Mouse (Mus musculus): ENCODE data around the gene Gm20388. TPM values are rescaled to one million over a fixed set of nuclear protein-coding genes. Genes with fewer than 3 reads are reported as not detected.

The Gm20388 gene
- total RNA-seq, 1 experiment: 27.0 TPM

DNA sequence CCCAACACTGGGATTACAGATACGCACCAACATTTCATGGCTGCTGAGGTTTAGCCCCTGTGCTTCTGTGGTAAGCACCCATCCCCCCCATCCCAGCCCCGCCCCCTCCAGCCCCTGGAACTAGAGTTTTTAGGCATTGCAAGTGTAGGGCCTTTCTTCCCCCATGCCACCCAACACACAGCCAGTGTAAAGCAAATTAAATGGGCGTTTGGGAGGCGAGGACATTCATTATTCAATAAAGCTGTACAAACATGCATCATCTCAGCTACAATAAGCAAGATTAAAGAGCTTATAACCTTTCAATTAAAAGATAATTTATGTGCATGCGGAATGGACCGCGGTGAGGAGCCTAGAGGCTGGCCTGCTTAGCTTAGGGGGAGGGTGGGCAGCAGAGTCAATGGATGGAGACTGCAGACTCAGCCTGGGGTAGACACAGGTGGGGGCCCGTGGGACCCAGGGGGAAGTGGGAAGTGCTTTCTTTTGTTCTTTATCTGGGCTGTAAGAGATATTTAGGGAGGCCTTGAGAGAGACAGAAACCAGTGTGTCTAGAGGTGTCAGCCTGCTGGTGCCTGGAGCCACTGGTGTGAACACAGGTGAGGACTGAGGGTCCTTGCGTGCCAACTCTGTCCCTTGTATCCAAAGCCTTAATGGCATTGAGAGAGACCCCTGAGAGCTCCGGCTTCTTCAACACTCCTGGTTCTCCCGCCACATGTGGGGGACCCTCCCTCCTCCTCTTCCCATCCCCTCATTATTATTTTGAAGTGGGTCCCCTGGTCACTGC is 2439.9 kb downstream of the Gm20388 start:
- Histone ChIP-seq H3K9ac (ENCODE audit: insufficient read depth, low read depth, low read length, poor library complexity, severe bottlenecking) (no peak overlapping the region), H3K36me3 (ENCODE audit: control insufficient read depth, insufficient read depth, low read length, poor library complexity, severe bottlenecking) (no peaks in the 10 kb centered on the region), H3K27ac (ENCODE audit: insufficient read depth, low read depth, low read length, poor library complexity, severe bottlenecking) (no peak overlapping the region), H3K9me3 (ENCODE audit: control insufficient read depth, insufficient read depth, low read depth, low read length) (no peaks in the 10 kb centered on the region), H3K4me1 (ENCODE audit: control insufficient read depth in 2 of 2, insufficient read depth in 2 of 2, low read length in 2 of 2, poor library complexity in 1 of 2) (peaks cover 3 to 24% of the 10 kb centered on the region in 2 experiments; a peak in 2 of 4 replicates), H3K4me3 (ENCODE audit: insufficient read depth in 1 of 2, low read depth in 1 of 2, low read length in 2 of 2, poor library complexity in 1 of 2, severe bottlenecking in 1 of 2) (no peak overlapping the region)
- DNase-seq (ENCODE audit: low read depth, low spot score): no peak
- TF ChIP-seq CHD2 (IDR thresholded peaks at IDR 0.05; ENCODE audit: low read depth, low read length) (no peak), ZC3H11A (IDR thresholded peaks at IDR 0.05; ENCODE audit: borderline replicate concordance, low read depth, low read length) (no peak), HCFC1 (IDR thresholded peaks at IDR 0.05; ENCODE audit: borderline replicate concordance, insufficient read depth, low read length) (no peak), ZNF384 (IDR thresholded peaks at IDR 0.05; ENCODE audit: low read depth, low read length) (no peak), MAFK (IDR thresholded peaks at IDR 0.05; ENCODE audit: insufficient read depth, low read depth, low read length) (no peak)
- in situ Hi-C loops (cut with MboI; ENCODE audit: low sequenced_read_pairs in 2 of 2, unreplicated experiment in 2 of 2): no loop called here

DNA sequence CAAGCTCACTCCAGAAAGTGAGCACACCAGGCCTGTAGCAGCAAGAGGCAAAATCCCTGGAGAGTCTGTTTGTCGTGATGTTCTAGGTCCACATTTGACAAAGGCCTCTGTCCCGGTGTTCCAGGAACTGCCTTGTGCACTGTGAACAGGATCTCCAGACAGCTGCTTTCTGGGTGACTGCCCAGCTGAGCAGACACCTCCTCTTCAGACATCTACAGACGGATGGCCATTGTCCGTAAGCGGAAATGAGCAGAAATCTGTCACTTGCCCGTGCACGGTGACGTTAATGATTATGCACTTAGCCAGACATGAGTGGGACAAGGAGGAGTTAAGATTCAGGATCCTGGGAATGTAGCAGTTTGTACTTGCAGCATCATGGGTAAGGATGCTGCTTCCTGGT is 2443.5 kb downstream of the Gm20388 start:
- no peak for TF ChIP-seq ZC3H11A (IDR thresholded peaks at IDR 0.05; ENCODE audit: borderline replicate concordance, low read depth, low read length)
- TF ChIP-seq ZNF384 (IDR thresholded peaks at IDR 0.05; ENCODE audit: low read depth, low read length): no peak
- no peak for TF ChIP-seq CHD2 (IDR thresholded peaks at IDR 0.05; ENCODE audit: low read depth, low read length)
- TF ChIP-seq MAFK (IDR thresholded peaks at IDR 0.05; ENCODE audit: insufficient read depth, low read depth, low read length): no peak
- TF ChIP-seq HCFC1 (IDR thresholded peaks at IDR 0.05; ENCODE audit: borderline replicate concordance, insufficient read depth, low read length): no peak
- Histone ChIP-seq H3K9ac (ENCODE audit: insufficient read depth, low read depth, low read length, poor library complexity, severe bottlenecking) (no peak overlapping the region), H3K27ac (ENCODE audit: insufficient read depth, low read depth, low read length, poor library complexity, severe bottlenecking) (no peak overlapping the region), H3K9me3 (ENCODE audit: control insufficient read depth, insufficient read depth, low read depth, low read length) (no peaks in the 10 kb centered on the region), H3K4me1 (ENCODE audit: control insufficient read depth in 2 of 2, insufficient read depth in 2 of 2, low read length in 2 of 2, poor library complexity in 1 of 2) (peaks cover 3 to 26% of the 10 kb centered on the region in 2 experiments; a peak in 2 of 4 replicates), H3K36me3 (ENCODE audit: control insufficient read depth, insufficient read depth, low read length, poor library complexity, severe bottlenecking) (no peaks in the 10 kb centered on the region), H3K4me3 (ENCODE audit: insufficient read depth in 1 of 2, low read depth in 1 of 2, low read length in 2 of 2, poor library complexity in 1 of 2, severe bottlenecking in 1 of 2) (no peak overlapping the region)
- in situ Hi-C loops (cut with MboI; ENCODE audit: low sequenced_read_pairs in 2 of 2, unreplicated experiment in 2 of 2): no loop called here
- no peak for DNase-seq (ENCODE audit: low read depth, low spot score)

GRCm38 (mm10) chr8:122355642-122356606 is 2445.3 kb downstream of the Gm20388 start:
- in situ Hi-C loops (cut with MboI; ENCODE audit: low sequenced_read_pairs in 2 of 2, unreplicated experiment in 2 of 2): no loop called here
- Histone ChIP-seq H3K27ac (ENCODE audit: insufficient read depth, low read depth, low read length, poor library complexity, severe bottlenecking) (no peak overlapping the region), H3K36me3 (ENCODE audit: control insufficient read depth, insufficient read depth, low read length, poor library complexity, severe bottlenecking) (no peaks in the 10 kb centered on the region), H3K4me1 (ENCODE audit: control insufficient read depth in 2 of 2, insufficient read depth in 2 of 2, low read length in 2 of 2, poor library complexity in 1 of 2) (peaks cover 3 to 18% of the 10 kb centered on the region in 2 experiments; a peak in 2 of 4 replicates), H3K9ac (ENCODE audit: insufficient read depth, low read depth, low read length, poor library complexity, severe bottlenecking) (no peak overlapping the region), H3K9me3 (ENCODE audit: control insufficient read depth, insufficient read depth, low read depth, low read length) (no peaks in the 10 kb centered on the region), H3K4me3 (ENCODE audit: insufficient read depth in 1 of 2, low read depth in 1 of 2, low read length in 2 of 2, poor library complexity in 1 of 2, severe bottlenecking in 1 of 2) (no peak overlapping the region)
- DNase-seq (ENCODE audit: low read depth, low spot score): no peak
- TF ChIP-seq MAFK (IDR thresholded peaks at IDR 0.05; ENCODE audit: insufficient read depth, low read depth, low read length) (no peak), ZNF384 (IDR thresholded peaks at IDR 0.05; ENCODE audit: low read depth, low read length) (no peak), ZC3H11A (IDR thresholded peaks at IDR 0.05; ENCODE audit: borderline replicate concordance, low read depth, low read length) (no peak), HCFC1 (IDR thresholded peaks at IDR 0.05; ENCODE audit: borderline replicate concordance, insufficient read depth, low read length) (no peak), CHD2 (IDR thresholded peaks at IDR 0.05; ENCODE audit: low read depth, low read length) (no peak)

DNA sequence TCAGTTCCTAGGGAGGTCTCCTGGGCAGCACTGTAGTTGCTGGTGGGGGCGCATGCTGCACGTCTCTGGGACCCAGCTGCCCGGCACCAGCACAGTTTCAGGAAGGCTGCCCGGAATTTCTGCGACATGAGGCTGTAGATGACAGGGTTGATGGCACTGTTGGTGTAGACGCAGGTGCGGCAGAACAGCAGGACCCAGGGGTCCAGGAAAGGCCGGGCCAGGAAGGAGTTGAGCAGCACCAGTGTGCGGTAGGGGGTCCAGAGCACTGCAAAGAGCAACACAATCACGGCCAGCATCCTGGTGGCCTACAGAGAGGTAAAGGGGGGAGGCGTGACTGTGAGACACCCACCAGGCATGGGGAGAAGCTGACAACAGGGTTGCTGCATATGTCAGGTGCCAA is 2446.6 kb downstream of the Gm20388 start:
- TF ChIP-seq MAFK (IDR thresholded peaks at IDR 0.05; ENCODE audit: insufficient read depth, low read depth, low read length) (no peak), CHD2 (IDR thresholded peaks at IDR 0.05; ENCODE audit: low read depth, low read length) (no peak), ZNF384 (IDR thresholded peaks at IDR 0.05; ENCODE audit: low read depth, low read length) (no peak), HCFC1 (IDR thresholded peaks at IDR 0.05; ENCODE audit: borderline replicate concordance, insufficient read depth, low read length) (no peak), ZC3H11A (IDR thresholded peaks at IDR 0.05; ENCODE audit: borderline replicate concordance, low read depth, low read length) (no peak)
- peaks cover 1 to 7% of the 10 kb centered on the region in 2 experiments; a peak in 1 of 4 replicates for H3K4me1 ChIP-seq (ENCODE audit: control insufficient read depth in 2 of 2, insufficient read depth in 2 of 2, low read length in 2 of 2, poor library complexity in 1 of 2)
- H3K27ac ChIP-seq (ENCODE audit: insufficient read depth, low read depth, low read length, poor library complexity, severe bottlenecking): no peak overlapping the region
- in situ Hi-C loops (cut with MboI; ENCODE audit: low sequenced_read_pairs in 2 of 2, unreplicated experiment in 2 of 2): no loop called here
- no peak for DNase-seq (ENCODE audit: low read depth, low spot score)
- no peak overlapping the region for H3K4me3 ChIP-seq (ENCODE audit: insufficient read depth in 1 of 2, low read depth in 1 of 2, low read length in 2 of 2, poor library complexity in 1 of 2, severe bottlenecking in 1 of 2)
- no peaks in the 10 kb centered on the region for H3K36me3 ChIP-seq (ENCODE audit: control insufficient read depth, insufficient read depth, low read length, poor library complexity, severe bottlenecking)
- H3K9ac ChIP-seq (ENCODE audit: insufficient read depth, low read depth, low read length, poor library complexity, severe bottlenecking): no peak overlapping the region
- H3K9me3 ChIP-seq (ENCODE audit: control insufficient read depth, insufficient read depth, low read depth, low read length): no peaks in the 10 kb centered on the region
